Mouse (Mus musculus): ENCODE data around the gene Doc2b. TPM values are rescaled to one million over a fixed set of nuclear protein-coding genes. Genes with fewer than 3 reads are reported as not detected.

The Doc2b gene
- not detected in 4 replicates for total RNA-seq (2023; ENCODE audit: inconsistent age)

DNA sequence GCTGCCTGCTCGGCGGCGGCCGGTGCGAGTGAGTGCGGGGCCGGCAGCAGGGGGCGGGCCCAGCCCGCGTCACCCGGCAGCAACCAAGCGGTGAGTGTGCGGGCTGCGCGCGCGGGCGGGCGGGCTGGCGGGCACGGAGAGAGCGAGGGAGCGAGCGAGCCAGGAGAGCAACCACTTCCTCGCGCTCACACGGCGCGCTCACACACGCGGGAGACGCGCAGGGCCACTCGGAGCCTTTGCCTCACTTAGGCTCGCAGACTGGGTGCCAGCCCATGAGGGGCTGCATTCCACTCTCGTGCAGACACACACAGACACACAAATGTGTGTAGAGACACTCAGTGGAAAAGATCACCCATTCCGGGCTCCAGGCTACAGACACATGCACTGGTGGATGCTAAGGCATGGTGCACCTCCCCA is at the start of gene Doc2b:
Gene Doc2b (minus strand): TSS at position 21 of the 417 bp plus-strand sequence.

DNA sequence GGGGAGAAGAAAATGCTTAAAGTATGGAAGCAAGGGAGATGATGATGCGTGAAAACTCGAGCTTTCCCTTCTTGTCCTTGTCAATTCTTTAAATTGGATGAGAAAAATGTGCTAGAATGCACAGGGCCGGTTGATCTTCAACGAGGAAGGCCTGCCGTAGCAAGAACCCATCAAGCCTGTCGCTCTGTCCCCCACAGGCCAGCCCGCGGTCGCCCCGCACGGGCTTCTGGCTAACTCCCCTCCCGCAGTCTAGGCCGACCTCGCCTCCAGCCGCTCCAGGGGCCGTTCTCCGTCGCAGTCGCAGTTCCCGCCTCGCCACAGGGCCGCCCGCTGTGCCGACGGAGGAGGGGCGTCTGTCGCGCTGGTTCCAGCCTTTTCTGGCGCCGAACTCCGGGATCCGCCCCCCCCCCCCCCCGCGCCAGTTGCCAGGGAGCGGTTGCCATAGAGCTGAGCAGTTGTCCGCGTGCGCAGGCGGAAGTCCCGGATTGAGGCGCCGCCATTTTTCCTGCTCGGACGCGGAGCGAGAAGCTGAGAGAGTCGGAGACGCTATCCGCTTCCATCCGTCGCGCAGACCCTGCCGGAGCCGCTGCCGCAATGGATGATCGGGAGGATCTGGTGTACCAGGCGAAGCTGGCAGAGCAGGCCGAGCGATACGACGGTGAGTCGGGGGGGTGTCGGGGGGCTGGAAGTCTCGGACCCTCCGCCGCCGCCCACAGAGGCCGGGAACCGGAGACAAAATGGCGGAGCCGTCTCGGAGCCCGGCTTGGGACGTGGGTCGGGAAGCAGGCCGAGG is 63.2 kb downstream of the Doc2b start, which contains the start of gene Ywhae:
Gene Ywhae (plus strand): TSS at position 436 of the 793 bp plus-strand sequence.

Other genes starting within 250 kb of the Doc2b start
- gene Pitpna, start 208.0 kb downstream of the Doc2b start, total RNA-seq (2023; ENCODE audit: inconsistent age) = 213 to 240 TPM (median 228 TPM) in 4 replicates
- 99.4 to 121 TPM (median 113 TPM) in 4 replicates for gene Inpp5k, start 165.1 kb downstream of the Doc2b start, total RNA-seq (2023; ENCODE audit: inconsistent age)
- 398 to 436 TPM (median 414 TPM) in 4 replicates for gene Myo1c, start 145.5 kb downstream of the Doc2b start, total RNA-seq (2023; ENCODE audit: inconsistent age)
- 53.8 to 64.5 TPM (median 58.6 TPM) in 4 replicates for gene Crk, start 116.8 kb downstream of the Doc2b start, total RNA-seq (2023; ENCODE audit: inconsistent age)
- gene Ywhae, start 63.2 kb downstream of the Doc2b start, total RNA-seq (2023; ENCODE audit: inconsistent age) = 219 to 247 TPM (median 230 TPM) in 4 replicates
- 10.7 to 12.8 TPM (median 12.2 TPM) in 4 replicates for gene Rph3al, start 142.4 kb upstream of the Doc2b start, total RNA-seq (2023; ENCODE audit: inconsistent age)
- gene 1700016K19Rik, start 203.9 kb upstream of the Doc2b start, total RNA-seq (2023; ENCODE audit: inconsistent age) = 5.7 to 7.4 TPM (median 6.8 TPM) in 4 replicates
- gene Rflnb, start 231.7 kb upstream of the Doc2b start, total RNA-seq (2023; ENCODE audit: inconsistent age) = 34.6 to 40.6 TPM (median 38.0 TPM) in 4 replicates

Data from B cell, adult (primary cell).